Mouse (Mus musculus) kidney, adult 8-10 months (tissue): ENCODE measurements at regions not wholly inside any gene's neighbourhood (a gene's known extent, or its start where the extent isn't known, plus 50 kb on each side); places are given as distances from the start of the nearest gene placed in this dataset.
A peak's percentile ranks its signal among the peaks of the same experiment; 100 is the strongest.

Experiments used
- DNase-seq, 2 experiments: peaks; one replicate each; pipeline ENCODE4 v3.0.0; 2022

- DNase-seq: no peak
Observed at GRCm38 (mm10) chr1:119187301-119187700, 133.9 kb upstream of the Gli2 start.

DNA sequence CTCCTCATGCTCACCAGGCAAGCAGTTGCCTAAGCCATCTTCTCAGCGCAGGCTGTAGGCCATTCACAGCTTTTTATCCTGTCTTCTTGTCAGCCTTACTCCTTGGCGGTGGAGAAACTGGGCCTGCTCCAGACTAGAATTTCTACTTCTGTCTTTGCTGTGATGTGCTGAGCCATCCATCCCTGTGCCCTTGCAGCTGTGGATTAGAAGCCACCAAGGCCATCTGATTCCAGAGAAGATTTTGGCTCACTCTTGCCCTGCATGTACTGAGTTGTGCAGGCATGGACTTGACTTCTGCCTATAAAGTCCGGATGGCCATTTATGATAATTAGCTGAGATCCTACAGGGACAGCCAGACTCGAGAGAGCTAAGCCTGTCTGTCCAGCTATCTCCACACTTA lies 133.4 kb upstream of the Gli2 start:
- DNase-seq: no peak

- DNase-seq: no peak
Observed at GRCm38 (mm10) chr1:119183558-119184270, 130.3 kb upstream of the Gli2 start.

DNA sequence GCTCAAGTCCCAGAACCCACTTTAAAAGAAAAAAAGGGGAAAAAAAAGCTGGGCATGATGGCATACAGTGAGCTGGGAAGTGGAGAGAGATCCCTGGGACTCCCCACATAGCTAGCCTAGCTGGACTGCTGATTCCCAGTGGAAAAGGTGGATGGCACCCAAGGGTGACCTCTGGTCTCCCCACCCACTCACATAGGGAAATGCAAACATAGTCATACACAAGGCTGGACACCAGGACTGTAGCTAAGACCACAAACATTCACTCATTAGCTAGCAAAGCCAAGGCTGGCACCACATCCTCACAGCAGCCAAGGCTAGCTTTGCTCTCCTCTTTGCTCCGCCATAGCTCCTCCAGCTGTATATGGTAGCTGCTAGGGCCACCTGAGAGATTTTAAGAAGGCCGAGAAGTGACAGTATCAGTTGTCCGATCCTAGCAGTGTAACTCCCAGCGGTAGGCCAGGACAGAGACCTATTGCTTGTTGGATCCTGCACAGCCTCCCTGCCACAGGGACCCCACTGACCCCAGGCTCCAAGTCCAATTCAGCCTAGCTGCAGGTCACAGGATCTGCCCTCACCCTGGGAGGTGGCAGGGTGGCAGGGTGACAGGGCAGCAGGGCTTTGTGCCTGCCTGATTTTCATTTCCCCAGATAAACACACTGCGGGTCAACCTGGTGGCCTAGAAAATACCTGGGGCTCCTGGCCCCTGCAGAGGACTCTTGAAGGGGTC lies 119.8 kb upstream of the Gli2 start:
- no peak for DNase-seq

DNA sequence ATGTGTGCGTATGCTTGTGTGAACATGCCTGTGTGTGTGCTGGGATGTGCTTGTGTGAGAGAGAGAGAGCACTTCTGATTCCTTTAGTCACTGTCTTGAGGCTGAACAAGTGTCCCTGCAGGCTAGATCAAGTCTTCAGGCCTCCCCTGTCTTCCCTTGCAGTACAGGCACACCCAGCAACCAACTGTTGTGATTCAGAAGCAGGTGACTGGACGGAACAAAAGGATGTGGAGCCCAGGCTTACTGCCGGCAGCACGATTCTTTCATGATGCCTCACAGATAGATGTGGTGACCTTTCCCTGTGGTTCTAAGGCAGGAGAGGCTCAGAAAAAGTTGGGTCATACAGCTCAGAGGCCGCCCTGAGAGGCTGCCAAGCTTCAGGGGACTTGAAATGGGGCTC lies 114.0 kb upstream of the Gli2 start:
- DNase-seq: no peak

GRCm38 (mm10) chr1:119166286-119166685 lies 112.9 kb upstream of the Gli2 start:
- DNase-seq: no peak

GRCm38 (mm10) chr1:119164811-119165210 lies 111.4 kb upstream of the Gli2 start:
- no peak for DNase-seq

DNA sequence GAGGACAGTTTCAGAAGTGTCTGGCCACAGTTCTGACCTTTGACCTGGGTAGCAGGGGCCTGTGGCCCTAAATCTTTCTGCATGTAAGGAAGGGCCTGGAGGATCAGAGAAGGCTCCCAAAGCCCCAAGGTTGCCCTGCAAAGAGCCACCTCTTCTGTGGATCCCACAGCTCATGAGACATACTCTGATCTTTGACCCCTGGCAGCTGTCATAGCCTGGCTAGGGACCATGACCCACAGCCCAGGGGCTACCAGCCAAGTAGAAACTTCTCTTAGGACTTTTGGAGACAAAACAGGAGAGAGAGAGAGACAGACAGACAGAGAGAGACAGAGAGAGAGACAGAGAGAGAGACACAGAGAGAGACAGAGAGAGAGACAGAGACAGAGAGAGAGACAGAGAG lies 110.4 kb upstream of the Gli2 start:
- peak; percentile 39 to 47 for DNase-seq

GRCm38 (mm10) chr1:119163114-119163740 lies 109.8 kb upstream of the Gli2 start:
- no peak for DNase-seq

DNA sequence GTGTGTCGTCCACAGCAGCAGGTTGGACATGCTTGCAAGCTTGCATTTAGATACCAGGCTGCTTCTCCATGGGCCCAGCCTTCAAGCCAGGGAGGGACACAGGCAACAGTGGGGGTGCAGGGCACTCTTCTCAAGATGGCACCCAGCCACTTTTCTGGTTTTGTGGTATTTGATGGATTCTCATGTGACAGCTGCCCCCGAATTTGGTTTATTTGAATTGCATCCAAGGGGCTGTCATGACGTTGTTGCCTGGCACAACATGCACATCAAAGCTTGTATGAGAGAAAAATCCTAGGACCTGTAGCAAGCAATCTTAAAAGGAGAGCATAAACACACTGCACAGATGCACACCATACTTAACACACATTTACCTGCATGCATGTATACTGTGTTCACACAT lies 108.3 kb upstream of the Gli2 start:
- no peak for DNase-seq

DNA sequence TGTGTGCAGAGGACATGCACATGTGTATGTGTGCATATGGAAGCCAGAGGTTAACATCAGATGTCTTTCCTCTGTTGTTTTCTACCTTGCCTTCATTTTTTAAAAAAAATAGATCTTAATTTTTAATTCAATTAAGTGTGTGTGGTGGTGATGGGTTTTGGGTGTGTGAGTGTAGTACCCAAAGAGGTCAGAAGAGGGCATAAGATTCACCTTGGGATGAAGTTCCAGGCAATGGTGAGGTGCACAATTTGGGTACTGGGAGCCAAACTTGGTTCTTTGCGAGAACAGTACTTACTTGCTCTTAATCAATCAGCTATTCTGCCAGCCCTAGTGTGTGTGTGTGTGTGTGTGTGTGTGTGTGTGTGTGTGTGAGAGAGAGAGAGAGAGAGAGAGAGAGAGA lies 106.9 kb upstream of the Gli2 start:
- DNase-seq: no peak

- no peak for DNase-seq
Observed at GRCm38 (mm10) chr1:119157171-119157700, 103.8 kb upstream of the Gli2 start.

GRCm38 (mm10) chr1:119153619-119154018 lies 100.2 kb upstream of the Gli2 start:
- no peak for DNase-seq

DNA sequence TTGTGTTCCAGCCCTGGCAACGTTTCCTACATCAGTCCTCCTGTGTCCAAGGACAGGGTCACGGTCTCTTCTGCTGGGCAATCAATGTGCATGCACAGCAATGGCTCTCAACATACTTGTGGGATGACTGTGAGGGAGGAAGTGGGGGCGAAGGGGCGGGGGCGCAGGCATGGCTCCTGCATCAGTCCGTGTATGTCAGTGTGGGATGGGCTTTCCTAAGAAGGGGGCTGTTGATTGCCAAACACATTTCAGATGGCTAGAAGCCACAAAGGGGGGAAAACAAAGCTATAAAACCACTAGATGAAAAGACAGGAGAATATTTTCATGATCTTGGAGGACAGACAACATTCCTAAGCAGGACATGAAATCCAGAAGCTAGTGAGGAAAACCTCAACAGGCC lies 99.4 kb upstream of the Gli2 start:
- no peak for DNase-seq

DNA sequence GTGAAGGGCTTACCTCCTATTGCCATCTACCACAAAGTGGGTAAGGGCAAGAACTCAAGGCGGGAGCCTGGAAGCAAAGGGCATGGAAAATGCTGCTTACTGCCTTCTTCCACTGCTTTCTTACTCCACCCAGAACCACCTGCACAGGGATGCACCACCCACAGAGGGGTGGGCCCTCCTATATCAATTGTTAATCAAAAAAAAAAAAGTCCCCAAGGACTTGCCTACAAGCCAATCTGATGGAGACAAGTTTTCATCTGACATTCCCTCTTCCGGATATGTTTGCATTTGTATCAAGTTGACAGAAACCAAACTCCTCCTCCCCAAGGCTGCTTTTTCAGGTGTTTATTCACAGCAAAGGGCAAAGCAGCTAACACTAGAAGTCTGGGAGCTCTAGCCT lies 94.1 kb upstream of the Gli2 start:
- no peak for DNase-seq

DNA sequence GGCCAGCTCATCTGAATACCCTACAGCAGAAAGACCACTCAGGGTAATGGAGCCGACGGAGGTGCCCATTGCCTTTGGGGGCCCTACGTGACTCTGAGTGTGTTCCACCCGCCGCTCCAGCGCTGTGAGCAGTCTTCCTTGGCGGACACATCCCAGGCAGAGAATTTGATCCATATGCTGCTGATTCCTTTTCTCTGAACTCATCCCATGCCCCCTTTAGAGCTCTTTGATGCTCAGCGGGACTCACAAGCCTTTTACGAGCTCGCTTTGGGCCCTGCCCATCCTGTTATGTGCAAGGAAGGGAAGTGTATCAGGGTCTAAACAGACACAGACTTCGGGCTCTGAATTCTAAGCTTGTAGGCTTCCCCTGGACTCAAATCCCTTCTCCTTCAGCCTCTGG lies 90.4 kb upstream of the Gli2 start:
- no peak for DNase-seq

GRCm38 (mm10) chr1:119129039-119129438 lies 75.6 kb upstream of the Gli2 start:
- DNase-seq: no peak

DNA sequence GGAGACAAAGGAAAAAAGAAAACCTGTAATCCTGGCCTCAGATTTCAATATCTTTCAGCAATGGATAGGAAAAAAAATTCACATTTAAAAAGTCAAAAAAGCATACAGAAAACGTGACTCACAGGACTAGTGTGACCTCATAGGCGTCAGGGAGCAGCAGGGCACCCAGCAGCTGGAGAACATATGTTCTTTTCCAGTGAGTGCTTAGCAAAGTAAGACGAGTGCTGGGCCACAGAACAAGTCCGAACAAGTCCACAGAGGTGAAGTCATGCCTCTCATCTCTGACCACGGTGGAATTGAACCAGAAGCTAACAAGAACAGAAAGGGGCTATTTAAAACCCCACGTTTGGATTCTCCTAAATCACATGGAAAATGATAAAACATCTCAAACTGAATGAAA lies 72.1 kb upstream of the Gli2 start:
- DNase-seq: no peak

DNA sequence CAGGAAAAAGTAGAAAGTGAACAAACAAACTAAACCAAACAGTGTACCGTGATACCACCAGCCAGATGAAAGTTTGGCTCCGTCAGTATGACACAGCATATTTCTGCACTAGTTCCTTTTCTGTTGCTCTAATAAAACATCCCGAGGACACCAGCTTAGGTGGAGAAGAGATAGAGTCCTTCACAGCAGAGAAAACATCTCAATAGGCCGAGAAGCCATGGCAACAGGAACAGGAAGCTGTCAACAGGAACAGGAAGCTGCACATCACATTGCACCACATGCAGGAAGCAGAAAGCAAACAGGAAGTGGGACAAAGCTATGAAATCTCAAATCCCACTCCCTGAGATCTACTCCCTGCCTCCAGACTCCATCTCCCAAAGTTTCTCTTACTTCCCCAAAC lies 71.4 kb upstream of the Gli2 start:
- no peak for DNase-seq

GRCm38 (mm10) chr1:119124063-119124462 lies 70.6 kb upstream of the Gli2 start:
- DNase-seq: no peak

GRCm38 (mm10) chr1:119123402-119123801 lies 70.0 kb upstream of the Gli2 start:
- DNase-seq: no peak

GRCm38 (mm10) chr1:119122975-119123374 lies 69.6 kb upstream of the Gli2 start:
- no peak for DNase-seq

- peak in 1 of 2 experiments; percentile 2 for DNase-seq
Observed at GRCm38 (mm10) chr1:119119863-119120569, 66.6 kb upstream of the Gli2 start.
